Mouse (Mus musculus) v-Abl transformed pro-B cells (cell line): Measurements from ENCODE around the gene Wipi2.

Experiments
- in situ Hi-C, 2 experiments: fragments of 400-800 bp; cut with MboI; formaldehyde crosslinking; loops; one replicate each; pipeline ENCODE4 v1.15.1; 2025; ENCODE audit not compliant: unreplicated experiment in 2 of 2

The Wipi2 gene

GRCm38 (mm10) chr5:142628726-142629662, 1.5 kb downstream of the Wipi2 start:
- in situ Hi-C loops, result loop anchor here in 1 of 2 experiments (25.0 kb wide), 1 partner anchor 1792 kb away; the partner anchor contains the start of gene Gna12

GRCm38 (mm10) chr5:142629663-142630025, 2.1 kb downstream of the Wipi2 start:
- in situ Hi-C loops, result loop anchor here in 1 of 2 experiments (5.0 to 25.0 kb wide), 2 partner anchors 193 to 1792 kb away; partner anchors contain the start of gene Gna12

DNA sequence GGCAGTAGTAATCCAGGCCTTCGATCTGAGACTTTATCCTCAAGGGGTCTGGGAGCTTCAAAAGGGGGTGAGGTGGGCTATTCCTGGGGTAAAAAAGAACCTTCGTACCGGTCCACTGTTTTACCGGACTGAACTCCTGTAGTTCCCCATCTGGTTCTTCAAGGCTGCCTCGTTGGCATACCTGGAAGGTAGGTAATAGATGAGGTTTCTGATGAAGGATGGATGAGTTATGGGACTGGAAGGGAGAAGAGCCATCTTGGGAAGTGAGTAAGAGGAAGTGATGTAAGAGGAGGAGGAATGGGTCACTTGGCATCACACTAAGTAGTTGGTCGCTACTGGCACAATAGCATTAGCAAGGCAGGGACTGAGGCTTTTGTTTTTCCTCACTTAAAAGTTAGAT, 2.7 kb downstream of the Wipi2 start:
- in situ Hi-C loops, result loop anchor here in 1 of 2 experiments (5.0 to 25.0 kb wide), 2 partner anchors 192 to 1793 kb away; partner anchors contain the start of gene Gna12

GRCm38 (mm10) chr5:142637823-142638222, 10.3 kb downstream of the Wipi2 start:
- in situ Hi-C loops, result loop anchor here in 1 of 2 experiments (25.0 kb wide), 1 partner anchor 1801 kb away; the partner anchor contains the start of gene Gna12

DNA sequence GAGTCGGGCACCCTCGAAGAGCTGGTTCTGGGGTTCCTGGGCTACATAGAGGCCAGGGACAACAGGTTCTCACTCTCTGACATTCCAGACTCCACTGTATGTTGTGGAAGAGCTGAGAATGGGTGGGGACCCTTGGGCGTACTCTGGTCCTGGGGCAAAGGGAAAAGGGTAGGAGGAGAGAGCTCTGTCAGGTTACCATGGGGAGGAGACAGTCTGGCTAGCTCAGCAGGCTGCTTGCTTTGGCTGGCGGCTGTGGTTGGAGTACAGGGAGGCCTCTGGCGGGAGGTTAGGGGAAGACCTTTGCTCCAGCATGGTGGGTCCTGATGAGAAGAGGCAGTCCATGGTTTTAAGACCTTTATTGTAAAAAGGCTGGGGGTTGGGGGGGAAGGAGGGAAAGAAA, 12.6 kb downstream of the Wipi2 start:
- in situ Hi-C loops, result loop anchor here in 1 of 2 experiments (25.0 kb wide), 1 partner anchor 1803 kb away; the partner anchor contains the start of gene Gna12

- in situ Hi-C loops, result loop anchor here in 1 of 2 experiments (25.0 kb wide), 1 partner anchor 1804 kb away; the partner anchor contains the start of gene Gna12
Measured at GRCm38 (mm10) chr5:142641331-142642051, 14.0 kb downstream of the Wipi2 start.

DNA sequence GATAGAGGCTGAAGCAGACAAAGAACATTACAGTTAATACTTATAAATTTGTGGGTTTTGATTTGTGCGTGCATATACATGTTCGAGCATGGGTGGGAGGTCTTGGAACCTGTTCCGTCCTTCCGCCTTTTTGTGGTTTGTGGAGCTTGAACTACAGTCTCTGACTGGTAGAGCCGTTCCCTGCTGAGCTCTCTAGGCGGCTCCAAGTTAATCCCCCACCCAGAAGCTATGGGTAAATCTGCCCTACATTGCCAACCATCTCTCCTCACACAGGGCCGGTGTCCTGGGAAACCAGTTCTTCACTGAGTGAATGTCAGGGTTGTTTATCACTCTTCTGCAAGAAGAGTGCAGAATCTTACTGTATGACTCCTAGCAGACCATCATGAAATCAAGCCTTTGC, 20.7 kb downstream of the Wipi2 start:
- in situ Hi-C loops, result loop anchor here in 1 of 2 experiments (25.0 kb wide), 1 partner anchor 1811 kb away; the partner anchor contains the start of gene Gna12

DNA sequence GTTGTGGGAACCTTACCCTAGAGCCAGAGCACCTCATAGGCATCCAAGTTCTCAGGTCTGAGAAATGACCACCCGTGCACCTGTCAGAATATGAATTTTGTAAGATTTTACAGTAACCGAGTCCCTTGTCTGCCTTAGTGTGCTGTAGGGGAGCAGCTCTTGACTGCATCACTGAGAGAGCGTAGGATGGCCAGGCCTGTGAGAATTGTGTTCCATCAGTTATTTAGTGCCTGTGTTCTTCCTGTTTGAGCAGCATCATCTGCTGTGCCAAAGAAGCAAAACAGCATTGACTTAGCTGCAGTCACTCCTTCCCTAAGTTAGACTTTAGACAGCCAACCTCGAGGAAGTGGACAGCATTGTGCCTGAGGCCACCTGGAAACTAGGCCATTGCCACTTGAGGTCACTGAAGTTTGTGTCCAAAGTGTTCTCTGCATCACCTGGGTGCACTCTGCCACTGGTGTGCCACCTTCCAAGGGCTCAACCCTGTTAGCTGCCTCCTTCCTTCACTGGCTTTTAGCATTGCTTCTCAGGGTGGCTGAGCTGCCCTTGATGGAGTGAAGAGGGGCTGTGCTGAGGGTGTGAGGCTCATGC, 22.1 kb downstream of the Wipi2 start:
- in situ Hi-C loops, result loop anchor here in 1 of 2 experiments (25.0 kb wide), 1 partner anchor 1812 kb away; the partner anchor contains the start of gene Gna12

DNA sequence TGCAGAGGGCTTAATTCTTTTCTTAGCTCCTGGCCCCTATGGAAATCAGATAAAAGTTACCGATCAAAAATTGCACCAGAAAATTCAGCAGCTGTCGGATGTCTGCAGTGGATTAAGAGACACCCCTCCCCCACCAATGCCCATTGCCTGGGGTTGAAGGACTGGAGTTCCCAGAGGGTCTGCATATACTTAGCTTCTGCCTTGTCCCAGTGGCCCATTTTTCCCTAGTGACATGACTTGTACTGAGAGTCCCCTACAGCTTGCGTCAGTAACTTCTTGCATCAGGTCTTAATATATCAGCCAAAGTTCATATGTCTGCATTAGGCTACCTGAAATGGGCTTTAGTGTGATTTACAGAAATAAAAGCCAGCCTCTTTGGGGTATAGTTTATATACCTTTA, 22.9 kb downstream of the Wipi2 start:
- in situ Hi-C loops, result no loop called here

DNA sequence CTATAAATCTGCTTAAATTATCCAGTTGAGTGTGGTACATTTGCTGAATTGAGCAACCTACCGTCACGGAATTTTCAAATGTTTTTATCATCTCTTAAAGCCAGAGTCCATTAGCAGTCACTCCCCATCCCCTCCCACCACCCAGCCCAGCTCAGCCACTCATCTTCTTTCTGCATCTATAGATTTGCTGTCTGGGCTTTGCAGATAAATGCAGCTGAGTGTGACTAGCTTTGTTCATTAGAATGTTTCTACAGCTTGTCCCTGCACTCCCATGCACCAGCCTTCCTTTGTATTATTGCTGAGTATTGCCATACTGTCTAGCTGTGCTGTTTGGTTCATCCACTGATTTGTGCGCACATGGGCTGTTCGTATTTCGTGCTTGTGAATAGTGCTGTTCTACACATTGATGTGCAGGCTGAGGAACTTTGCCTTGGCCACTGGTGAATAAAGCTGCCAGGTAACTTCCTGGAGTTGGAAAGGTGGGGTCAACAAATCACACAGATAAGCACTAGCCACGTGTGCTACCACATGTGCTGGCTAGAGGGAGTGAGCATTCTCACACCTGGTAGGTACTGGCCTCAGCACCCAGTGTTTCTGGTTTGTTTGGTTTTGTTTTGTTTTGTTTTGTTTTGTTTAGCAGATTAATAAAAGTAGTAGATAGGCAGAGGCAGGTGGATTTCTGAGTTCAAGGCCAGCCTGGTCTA, 23.4 kb downstream of the Wipi2 start:
- in situ Hi-C loops, result no loop called here

- in situ Hi-C loops, result no loop called here
Measured at GRCm38 (mm10) chr5:142652266-142652665, 24.8 kb downstream of the Wipi2 start.

- in situ Hi-C loops, result no loop called here
Measured at GRCm38 (mm10) chr5:142660656-142661434, 33.3 kb downstream of the Wipi2 start.

DNA sequence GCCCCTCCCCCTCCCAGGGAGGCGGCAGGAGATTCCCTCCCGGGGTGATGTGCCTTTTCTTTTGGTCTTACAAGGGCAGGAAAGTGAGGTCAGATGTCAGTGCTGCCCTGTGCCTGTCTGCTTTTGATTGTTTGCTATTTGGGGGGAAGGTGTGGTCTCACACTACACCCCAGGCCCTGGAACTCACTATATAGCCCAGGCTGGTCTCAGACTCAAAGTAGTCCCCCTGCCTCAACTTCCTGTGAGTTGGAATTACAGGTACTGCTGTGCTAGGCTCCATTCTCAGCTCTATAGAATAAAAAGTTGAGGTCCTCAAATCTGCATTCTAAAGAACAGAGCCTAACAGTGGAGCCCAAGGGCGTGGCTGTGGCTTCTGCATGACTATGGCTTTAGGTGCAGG, 40.4 kb downstream of the Wipi2 start:
- in situ Hi-C loops, result no loop called here

GRCm38 (mm10) chr5:142668556-142669263, 41.2 kb downstream of the Wipi2 start:
- in situ Hi-C loops, result no loop called here

DNA sequence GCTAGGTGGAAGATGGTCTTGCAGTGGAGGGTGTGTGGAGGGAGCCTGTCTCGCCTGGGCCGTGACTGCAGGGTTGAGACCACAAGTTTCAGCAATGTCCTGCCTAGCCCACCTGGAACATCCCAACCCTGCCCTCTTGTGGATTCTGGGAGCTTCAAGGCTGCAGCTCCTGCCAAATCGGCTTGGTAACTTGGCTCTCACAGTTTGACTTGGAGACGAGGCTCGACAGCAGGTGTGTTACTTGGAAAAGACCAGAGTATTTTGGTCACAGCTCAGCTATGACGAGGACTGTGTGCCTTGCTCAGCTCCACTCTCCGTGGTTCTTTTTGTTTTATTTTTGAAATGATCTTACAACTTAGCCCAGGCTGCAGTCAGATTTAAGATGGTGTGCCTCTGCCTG, 42.2 kb downstream of the Wipi2 start:
- in situ Hi-C loops, result no loop called here

- in situ Hi-C loops, result no loop called here
Measured at GRCm38 (mm10) chr5:142673082-142673481, 45.6 kb downstream of the Wipi2 start.

- in situ Hi-C loops, result no loop called here
Measured at GRCm38 (mm10) chr5:142678141-142678571, 50.7 kb downstream of the Wipi2 start.

DNA sequence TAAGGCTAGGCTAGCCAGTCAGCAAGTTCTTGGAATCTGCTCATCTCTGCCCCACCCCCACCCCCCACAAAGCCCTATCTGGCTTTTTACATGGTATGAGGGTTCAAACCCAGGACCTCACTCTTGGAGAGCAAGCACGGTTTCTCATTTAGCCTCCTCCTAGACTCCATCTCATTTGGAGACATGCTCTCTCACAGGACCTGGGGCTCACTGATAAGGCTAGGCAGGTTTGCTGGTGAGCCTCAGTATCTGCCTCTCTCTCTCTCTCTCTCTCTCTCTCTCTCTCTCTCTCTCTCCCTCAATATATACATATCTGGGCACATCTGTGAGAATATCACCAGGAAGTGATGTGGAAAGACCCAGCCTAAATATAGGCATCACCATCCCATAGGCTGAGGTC, 51.6 kb downstream of the Wipi2 start:
- in situ Hi-C loops, result no loop called here
